Mouse (Mus musculus): ENCODE measurements around the gene Slc6a18. TPM values are rescaled to one million over a fixed set of nuclear protein-coding genes. Genes with fewer than 3 reads are reported as not detected.

The Slc6a18 gene
- polyA plus RNA-seq, 1 experiment from 2014 or later: not detected

DNA sequence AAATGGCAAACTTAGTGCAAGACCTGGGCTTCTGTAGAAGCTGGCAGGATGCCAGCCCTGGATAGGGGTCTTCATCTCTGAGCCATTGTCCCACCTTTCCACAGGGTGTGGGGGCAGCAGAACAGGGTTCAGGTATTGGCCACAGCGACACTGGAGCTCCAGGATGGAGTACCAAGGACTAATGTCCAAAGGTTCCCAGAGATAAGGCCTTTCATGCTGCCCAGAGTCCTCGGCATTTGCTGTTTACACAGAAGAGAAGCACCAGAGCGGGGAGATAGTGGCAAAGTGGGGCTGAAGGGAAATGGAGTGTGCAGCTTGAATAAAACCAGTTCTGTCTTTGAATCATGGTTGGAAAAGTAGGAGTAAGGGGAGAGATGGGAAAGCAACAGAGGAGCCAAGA, 18.7 kb upstream of the Slc6a18 start:
- H3K4me2 ChIP-seq (ENCODE audit: low read depth, severe bottlenecking): no peak overlapping the region
- WGBS: 80% methylated on average over 3 of the region's 3 CpGs
- no peak overlapping the region for H3K9ac ChIP-seq (ENCODE audit: low read length)
- ATAC-seq (ENCODE audit: insufficient number of reproducible peaks, low FRiP score, low TSS enrichment, low read depth) (no peak), DNase-seq (ENCODE audit: low spot score) (no peak)
- no peak overlapping the region for H3K4me3 ChIP-seq (ENCODE audit: low read depth, low read length)
- H3K27me3 ChIP-seq (ENCODE audit: control insufficient read depth, insufficient read depth, low read length): no peaks in the 10 kb centered on the region
- no peaks in the 10 kb centered on the region for H3K4me1 ChIP-seq (ENCODE audit: control insufficient read depth, insufficient read depth, low read length)
- no peak overlapping the region for H3K27ac ChIP-seq (replicated peaks; ENCODE audit: low read depth, low read length)
- no peaks in the 10 kb centered on the region for H3K36me3 ChIP-seq (ENCODE audit: control insufficient read depth, insufficient read depth, low read length)
- no peaks in the 10 kb centered on the region for H3K9me3 ChIP-seq (ENCODE audit: control insufficient read depth, low read length)

DNA sequence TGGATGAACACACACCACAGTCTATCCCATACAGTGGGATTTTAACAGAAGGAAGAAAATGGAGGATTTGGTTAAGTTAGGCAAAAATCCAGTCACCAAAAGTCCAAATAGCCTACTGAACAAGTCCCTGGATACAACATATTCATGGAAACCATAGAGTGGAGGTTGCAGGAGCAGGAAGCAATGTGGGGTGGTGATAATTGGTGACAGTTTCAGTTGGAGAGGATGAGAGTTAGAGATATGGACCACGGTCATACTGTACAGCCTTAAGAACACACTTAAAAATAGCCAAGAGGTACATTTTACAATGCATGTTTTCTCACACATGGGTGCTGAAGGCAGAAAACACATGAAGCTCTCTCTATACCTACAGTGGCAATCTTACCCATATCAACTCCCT, 17.1 kb upstream of the Slc6a18 start:
- Histone ChIP-seq H3K36me3 (ENCODE audit: control insufficient read depth, insufficient read depth, low read length) (no peaks in the 10 kb centered on the region), H3K27ac (replicated peaks; ENCODE audit: low read depth, low read length) (no peak overlapping the region), H3K4me1 (ENCODE audit: control insufficient read depth, insufficient read depth, low read length) (no peaks in the 10 kb centered on the region), H3K4me3 (ENCODE audit: low read depth, low read length) (no peak overlapping the region), H3K27me3 (ENCODE audit: control insufficient read depth, insufficient read depth, low read length) (no peaks in the 10 kb centered on the region), H3K9ac (ENCODE audit: low read length) (no peak overlapping the region), H3K9me3 (ENCODE audit: control insufficient read depth, low read length) (no peaks in the 10 kb centered on the region), H3K4me2 (ENCODE audit: low read depth, severe bottlenecking) (no peak overlapping the region)
- 79% methylated on average over 1 of the region's 1 CpGs for WGBS
- no peak for ATAC-seq (ENCODE audit: insufficient number of reproducible peaks, low FRiP score, low TSS enrichment, low read depth)
- DNase-seq (ENCODE audit: low spot score): no peak

DNA sequence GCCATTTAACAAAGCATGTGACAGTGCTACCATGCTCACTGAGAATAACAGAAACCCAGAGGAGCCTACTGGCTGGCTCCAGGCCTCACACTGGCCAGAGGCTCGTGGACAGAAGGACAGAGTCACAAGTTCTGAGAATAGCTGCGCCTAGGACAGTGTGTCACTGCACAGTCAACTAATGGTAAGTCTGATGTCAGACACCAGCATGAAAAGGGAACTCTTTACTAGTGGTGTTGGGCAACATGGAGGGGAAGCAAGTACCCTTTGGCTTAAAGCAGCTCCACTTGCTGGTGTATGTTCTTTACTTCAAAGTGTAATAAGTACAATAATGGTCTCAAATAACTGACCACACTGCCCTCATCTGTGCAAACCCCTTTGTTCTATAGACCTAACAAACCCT, 15.5 kb upstream of the Slc6a18 start:
- H3K4me3 ChIP-seq (ENCODE audit: low read depth, low read length): no peak overlapping the region
- no peak for DNase-seq (ENCODE audit: low spot score)

DNA sequence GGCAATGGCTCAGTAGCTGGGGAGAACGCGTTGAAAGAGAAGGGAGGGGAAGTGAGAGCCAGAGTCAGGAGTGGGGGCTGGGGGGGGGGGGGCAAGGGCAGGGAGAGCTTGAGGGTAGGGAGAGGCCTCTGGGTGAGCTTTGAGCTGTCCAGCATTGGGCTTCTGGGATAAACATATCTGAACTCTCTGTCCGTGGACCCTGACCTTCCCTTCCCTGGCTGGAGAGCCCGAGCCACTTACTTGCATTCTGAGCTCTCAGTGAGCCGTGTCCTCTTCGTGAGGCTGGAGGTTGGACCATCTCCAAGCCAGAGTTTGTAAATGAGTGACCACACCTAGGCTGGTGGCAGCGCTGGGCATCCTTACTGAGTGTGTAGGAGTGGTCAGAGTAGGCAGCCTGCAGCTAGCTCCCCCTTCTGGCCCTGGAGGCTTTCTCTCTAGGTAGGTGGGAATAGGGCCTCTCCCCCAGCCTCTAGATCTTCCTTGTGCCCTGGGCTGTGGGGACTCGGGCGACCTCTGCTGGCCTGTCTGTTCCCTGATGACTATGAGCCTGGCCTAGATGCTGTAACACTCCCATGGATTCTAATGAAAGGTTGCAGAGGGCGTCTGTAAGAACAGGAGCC, 14.5 kb upstream of the Slc6a18 start:
- H3K27me3 ChIP-seq (ENCODE audit: control insufficient read depth, insufficient read depth, low read length): no peaks in the 10 kb centered on the region
- no peak overlapping the region for H3K27ac ChIP-seq (replicated peaks; ENCODE audit: low read depth, low read length)
- H3K4me2 ChIP-seq (ENCODE audit: low read depth, severe bottlenecking): no peak overlapping the region
- no peaks in the 10 kb centered on the region for H3K36me3 ChIP-seq (ENCODE audit: control insufficient read depth, insufficient read depth, low read length)
- peak; percentile 82 for DNase-seq (ENCODE audit: low spot score)
- no peaks in the 10 kb centered on the region for H3K4me1 ChIP-seq (ENCODE audit: control insufficient read depth, insufficient read depth, low read length)
- peak; percentile 65 for ATAC-seq (ENCODE audit: insufficient number of reproducible peaks, low FRiP score, low TSS enrichment, low read depth)
- H3K4me3 ChIP-seq (ENCODE audit: low read depth, low read length): no peak overlapping the region
- H3K9ac ChIP-seq (ENCODE audit: low read length): no peak overlapping the region
- H3K9me3 ChIP-seq (ENCODE audit: control insufficient read depth, low read length): no peaks in the 10 kb centered on the region
- 37% methylated on average over 10 of the region's 10 CpGs for WGBS

More for the DNA sequence above, 15.5 kb upstream of the Slc6a18 start:
- no peaks in the 10 kb centered on the region for H3K27me3 ChIP-seq (ENCODE audit: control insufficient read depth, insufficient read depth, low read length)
- WGBS: 73% methylated on average over 2 of the region's 2 CpGs
- H3K9me3 ChIP-seq (ENCODE audit: control insufficient read depth, low read length): no peaks in the 10 kb centered on the region
- H3K4me1 ChIP-seq (ENCODE audit: control insufficient read depth, insufficient read depth, low read length): no peaks in the 10 kb centered on the region
- no peak for ATAC-seq (ENCODE audit: insufficient number of reproducible peaks, low FRiP score, low TSS enrichment, low read depth)
- no peak overlapping the region for H3K4me2 ChIP-seq (ENCODE audit: low read depth, severe bottlenecking)
- no peaks in the 10 kb centered on the region for H3K36me3 ChIP-seq (ENCODE audit: control insufficient read depth, insufficient read depth, low read length)
- H3K9ac ChIP-seq (ENCODE audit: low read length): no peak overlapping the region
- H3K27ac ChIP-seq (replicated peaks; ENCODE audit: low read depth, low read length): no peak overlapping the region

DNA sequence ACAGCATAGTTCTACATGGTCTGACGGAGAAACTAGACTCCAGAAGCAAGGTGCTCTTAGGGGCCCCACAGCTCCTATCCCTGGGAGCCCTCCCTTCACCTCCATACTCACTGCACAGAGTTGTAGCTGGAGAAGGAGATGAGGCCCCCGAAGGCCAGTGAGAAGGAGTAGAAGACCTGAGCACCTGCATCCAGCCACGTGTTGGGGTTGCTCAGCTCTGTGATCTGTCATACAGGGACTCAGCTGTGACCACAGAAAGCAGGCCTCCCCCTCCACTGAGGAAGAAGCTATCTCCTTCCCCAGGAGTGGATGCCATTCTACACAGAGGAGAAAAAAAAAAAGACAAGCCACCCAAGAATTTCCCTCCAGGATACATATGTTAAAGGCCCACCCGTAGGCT, 11.1 kb upstream of the Slc6a18 start:
- no peaks in the 10 kb centered on the region for H3K36me3 ChIP-seq (ENCODE audit: control insufficient read depth, insufficient read depth, low read length)
- no peak overlapping the region for H3K4me3 ChIP-seq (ENCODE audit: low read depth, low read length)
- no peaks in the 10 kb centered on the region for H3K4me1 ChIP-seq (ENCODE audit: control insufficient read depth, insufficient read depth, low read length)
- H3K9me3 ChIP-seq (ENCODE audit: control insufficient read depth, low read length): no peaks in the 10 kb centered on the region
- no peaks in the 10 kb centered on the region for H3K27me3 ChIP-seq (ENCODE audit: control insufficient read depth, insufficient read depth, low read length)
- H3K27ac ChIP-seq (replicated peaks; ENCODE audit: low read depth, low read length): no peak overlapping the region
- DNase-seq (ENCODE audit: low spot score) (no peak), ATAC-seq (ENCODE audit: insufficient number of reproducible peaks, low FRiP score, low TSS enrichment, low read depth) (no peak)
- WGBS: 83% methylated on average over 4 of the region's 4 CpGs
- no peak overlapping the region for H3K4me2 ChIP-seq (ENCODE audit: low read depth, severe bottlenecking)
- no peak overlapping the region for H3K9ac ChIP-seq (ENCODE audit: low read length)

DNA sequence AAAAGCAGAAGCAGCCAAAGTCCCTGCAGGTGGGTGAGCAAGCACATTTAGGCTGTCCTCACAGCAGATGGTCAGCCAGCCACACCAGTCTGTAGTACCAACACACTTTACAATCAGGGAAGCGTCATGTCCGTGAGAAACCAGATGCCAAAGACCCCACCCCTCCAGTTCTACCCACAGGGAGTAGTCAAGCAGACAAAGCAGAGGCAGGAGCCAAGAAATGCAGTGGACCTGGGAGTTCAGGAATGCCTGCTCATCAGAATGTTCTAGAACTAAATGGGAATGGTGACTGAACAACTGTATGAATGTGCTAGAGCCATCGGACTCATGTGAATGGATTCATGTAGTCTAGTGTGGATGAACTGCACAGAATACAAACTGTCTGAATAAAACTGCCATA, 9.8 kb upstream of the Slc6a18 start:
- no peak for DNase-seq (ENCODE audit: low spot score)
- Histone ChIP-seq H3K27ac (replicated peaks; ENCODE audit: low read depth, low read length) (no peak overlapping the region), H3K4me2 (ENCODE audit: low read depth, severe bottlenecking) (no peak overlapping the region), H3K36me3 (ENCODE audit: control insufficient read depth, insufficient read depth, low read length) (no peaks in the 10 kb centered on the region), H3K4me3 (ENCODE audit: low read depth, low read length) (no peak overlapping the region), H3K9me3 (ENCODE audit: control insufficient read depth, low read length) (no peaks in the 10 kb centered on the region), H3K9ac (ENCODE audit: low read length) (no peak overlapping the region), H3K27me3 (ENCODE audit: control insufficient read depth, insufficient read depth, low read length) (no peaks in the 10 kb centered on the region), H3K4me1 (ENCODE audit: control insufficient read depth, insufficient read depth, low read length) (no peaks in the 10 kb centered on the region)
- 58% methylated on average over 3 of the region's 3 CpGs for WGBS
- ATAC-seq (ENCODE audit: insufficient number of reproducible peaks, low FRiP score, low TSS enrichment, low read depth): no peak

DNA sequence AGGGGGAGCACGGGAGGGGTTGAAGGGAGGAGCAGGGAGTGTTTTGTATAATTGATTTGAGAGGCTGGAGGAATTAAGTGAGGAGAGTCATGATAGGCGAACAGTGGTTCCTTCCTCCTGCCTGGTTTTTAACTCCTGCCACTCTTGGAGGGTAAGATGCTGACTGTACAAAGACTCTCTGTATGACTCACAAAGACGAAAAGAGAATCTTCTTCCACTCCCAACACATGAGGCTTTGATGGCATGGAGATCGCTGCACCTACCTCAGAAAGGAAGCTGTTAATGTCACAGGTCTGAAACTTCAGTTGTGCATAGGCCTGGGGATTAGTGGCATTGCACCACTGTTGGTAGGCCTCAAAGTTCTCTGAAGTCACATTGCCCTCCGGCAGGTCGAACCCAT, 7.7 kb upstream of the Slc6a18 start:
- WGBS: 86% methylated on average over 6 of the region's 6 CpGs
- DNase-seq (ENCODE audit: low spot score): no peak
- Histone ChIP-seq H3K4me3 (ENCODE audit: low read depth, low read length) (no peak overlapping the region), H3K27ac (replicated peaks; ENCODE audit: low read depth, low read length) (no peak overlapping the region), H3K4me1 (ENCODE audit: control insufficient read depth, insufficient read depth, low read length) (no peaks in the 10 kb centered on the region), H3K9ac (ENCODE audit: low read length) (no peak overlapping the region), H3K4me2 (ENCODE audit: low read depth, severe bottlenecking) (no peak overlapping the region), H3K27me3 (ENCODE audit: control insufficient read depth, insufficient read depth, low read length) (no peaks in the 10 kb centered on the region), H3K9me3 (ENCODE audit: control insufficient read depth, low read length) (no peaks in the 10 kb centered on the region), H3K36me3 (ENCODE audit: control insufficient read depth, insufficient read depth, low read length) (no peaks in the 10 kb centered on the region)
- ATAC-seq (ENCODE audit: insufficient number of reproducible peaks, low FRiP score, low TSS enrichment, low read depth): no peak

DNA sequence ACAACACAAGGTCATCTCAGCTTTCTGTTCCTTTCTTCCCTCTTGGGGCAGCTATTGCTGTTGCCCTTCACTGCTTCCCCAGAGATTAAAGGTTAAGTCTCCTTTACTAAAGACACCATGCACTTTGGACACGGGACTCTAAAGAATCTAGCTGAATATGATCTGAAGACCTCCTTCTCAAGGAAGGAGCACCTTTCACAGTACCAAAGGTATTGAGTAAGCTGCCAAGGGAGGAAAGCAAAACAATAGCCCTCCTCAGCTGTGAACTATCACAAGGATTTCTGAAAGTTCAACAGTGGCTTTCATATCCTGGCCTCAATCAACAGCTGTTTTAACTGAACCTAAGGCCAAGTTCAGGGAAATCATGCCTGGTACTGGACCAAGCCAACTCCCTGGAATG, 6.6 kb upstream of the Slc6a18 start:
- Histone ChIP-seq H3K9me3 (ENCODE audit: control insufficient read depth, low read length) (no peaks in the 10 kb centered on the region), H3K36me3 (ENCODE audit: control insufficient read depth, insufficient read depth, low read length) (no peaks in the 10 kb centered on the region), H3K4me3 (ENCODE audit: low read depth, low read length) (no peak overlapping the region), H3K27me3 (ENCODE audit: control insufficient read depth, insufficient read depth, low read length) (no peaks in the 10 kb centered on the region), H3K27ac (replicated peaks; ENCODE audit: low read depth, low read length) (no peak overlapping the region), H3K4me2 (ENCODE audit: low read depth, severe bottlenecking) (no peak overlapping the region), H3K4me1 (ENCODE audit: control insufficient read depth, insufficient read depth, low read length) (no peaks in the 10 kb centered on the region), H3K9ac (ENCODE audit: low read length) (no peak overlapping the region)
- DNase-seq (ENCODE audit: low spot score) (no peak), ATAC-seq (ENCODE audit: insufficient number of reproducible peaks, low FRiP score, low TSS enrichment, low read depth) (no peak)
- 79% methylated on average over 1 of the region's 1 CpGs for WGBS

DNA sequence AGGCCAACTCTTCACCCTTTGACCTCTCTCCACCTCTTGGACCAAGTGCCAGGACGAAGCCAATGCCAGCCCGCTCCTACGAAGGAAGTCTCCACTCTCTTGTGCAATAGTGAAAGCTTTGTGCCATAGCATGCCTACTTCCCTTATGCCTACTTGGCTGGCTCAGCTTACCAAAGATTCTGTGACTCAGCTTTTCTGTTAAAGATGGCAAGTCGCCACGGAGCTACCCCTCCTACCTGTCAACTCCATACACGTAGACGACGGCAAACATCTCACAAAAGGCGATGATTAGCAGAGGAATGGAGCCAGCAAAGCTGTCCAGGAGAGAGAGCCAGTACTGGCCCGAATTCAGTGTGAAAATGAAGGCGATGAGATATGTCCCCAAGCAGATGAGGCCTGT, 5.9 kb upstream of the Slc6a18 start:
- ATAC-seq (ENCODE audit: insufficient number of reproducible peaks, low FRiP score, low TSS enrichment, low read depth): no peak
- H3K27ac ChIP-seq (replicated peaks; ENCODE audit: low read depth, low read length): no peak overlapping the region
- 91% methylated on average over 11 of the region's 11 CpGs for WGBS

More for the DNA sequence above, 5.9 kb upstream of the Slc6a18 start:
- Histone ChIP-seq H3K4me1 (ENCODE audit: control insufficient read depth, insufficient read depth, low read length) (no peaks in the 10 kb centered on the region), H3K9me3 (ENCODE audit: control insufficient read depth, low read length) (no peaks in the 10 kb centered on the region), H3K9ac (ENCODE audit: low read length) (no peak overlapping the region), H3K36me3 (ENCODE audit: control insufficient read depth, insufficient read depth, low read length) (no peaks in the 10 kb centered on the region), H3K4me3 (ENCODE audit: low read depth, low read length) (no peak overlapping the region), H3K4me2 (ENCODE audit: low read depth, severe bottlenecking) (no peak overlapping the region), H3K27me3 (ENCODE audit: control insufficient read depth, insufficient read depth, low read length) (no peaks in the 10 kb centered on the region)
- DNase-seq (ENCODE audit: low spot score): no peak

Data from limb, embryonic 11.5 days (tissue).